Comparison of ENCODE assay signal across 9 mouse cellular contexts in the genomic region with DNA sequence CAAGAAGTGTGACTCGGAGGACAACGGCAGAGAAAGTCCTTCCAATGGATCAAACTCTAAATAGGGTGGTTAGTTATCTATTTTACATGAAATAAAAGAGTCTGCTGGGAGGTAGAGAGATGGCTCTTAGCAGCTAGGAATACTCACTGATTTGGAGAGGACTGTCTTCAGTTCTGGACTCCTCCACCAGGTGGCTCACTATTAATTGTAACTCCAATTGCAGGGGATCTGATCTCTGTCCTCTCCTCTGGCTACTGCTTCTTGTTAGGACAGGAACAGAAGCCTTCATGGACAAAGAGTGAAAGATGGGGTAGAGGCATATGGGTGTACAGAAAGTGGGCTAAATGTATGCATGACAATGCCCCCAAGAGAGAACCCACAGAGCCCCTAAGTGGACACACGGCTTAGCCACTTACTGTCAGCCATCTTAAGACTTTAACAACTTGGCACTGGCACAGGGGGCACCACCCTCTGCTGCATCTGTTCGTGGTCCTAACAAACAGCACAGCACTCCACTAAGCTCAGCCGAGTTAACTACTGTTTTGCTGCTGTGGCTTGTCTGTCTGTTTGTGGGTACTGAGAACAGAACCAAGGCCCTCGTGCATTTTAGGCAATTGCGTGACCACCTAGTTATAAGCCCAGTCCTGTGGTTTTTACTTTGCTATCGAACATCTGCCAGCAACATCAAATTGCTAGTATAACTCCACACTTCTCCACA. TPM values are rescaled to one million over a fixed set of nuclear protein-coding genes. Genes with fewer than 3 reads are reported as not detected.
DNase-seq lines count a peak whose midpoint lies in the region; ATAC-seq and TF ChIP-seq lines count a peak whose summit lies in the region.
"Had no signal": no experiment of that assay in that cellular context is flagged by ENCODE, and none has a peak within 500 bp of the region (broad histone marks: within the 10 kb centered on the region; RNA-seq: fewer than 3 reads in every experiment).

No protein-coding gene starts in this region.

- H3K27ac ChIP-seq in limb, embryonic 11.5 days (replicated peaks; ENCODE audit: low read depth, low read length) = no peak overlapping the region
- H3K27ac ChIP-seq in limb, embryonic 10.5 days = no peak overlapping the region
- no peak overlapping the region for H3K27ac ChIP-seq in cerebellum, adult 2 months (ENCODE audit: insufficient read depth, low read length)
- H3K27ac ChIP-seq in heart, postnatal 0 days (ENCODE audit: low read depth) = no peak overlapping the region
- H3K27ac ChIP-seq: macrophage had no signal

- no peak for TF ChIP-seq POLR2A in cerebellum, adult 2 months (IDR thresholded peaks at IDR 0.05; ENCODE audit: borderline replicate concordance, insufficient read depth, low read length)

- H3K4me1 ChIP-seq in limb, embryonic 11.5 days (ENCODE audit: control insufficient read depth, insufficient read depth, low read length) = no peaks in the 10 kb centered on the region
- H3K4me1 ChIP-seq in limb, embryonic 10.5 days = no peaks in the 10 kb centered on the region
- H3K4me1 ChIP-seq in cerebellum, adult 2 months (ENCODE audit: control insufficient read depth, insufficient read depth, low read length) = no peaks in the 10 kb centered on the region
- H3K4me1 ChIP-seq in heart, postnatal 0 days (ENCODE audit: control insufficient read depth, insufficient read depth) = no peaks in the 10 kb centered on the region

- peak; percentile 49; the same call in 1 of the 2 replicates for TF ChIP-seq CTCF in cerebellum, adult 2 months (IDR thresholded peaks at IDR 0.05; ENCODE audit: borderline replicate concordance, insufficient read depth, low read depth, low read length)
- peak; percentile 64 for TF ChIP-seq CTCF in heart, postnatal 0 days (IDR thresholded peaks at IDR 0.05; ENCODE audit: low read depth)

- no peak overlapping the region for H3K4me2 ChIP-seq in limb, embryonic 11.5 days (ENCODE audit: low read depth, severe bottlenecking)
- H3K4me2 ChIP-seq in heart, postnatal 0 days (ENCODE audit: low read depth, low read length) = no peak overlapping the region

- no peak overlapping the region for H3K4me3 ChIP-seq in limb, embryonic 11.5 days (ENCODE audit: low read depth, low read length)
- no peak overlapping the region for H3K4me3 ChIP-seq in limb, embryonic 10.5 days
- no peak overlapping the region for H3K4me3 ChIP-seq in cerebellum, adult 2 months (replicated peaks; ENCODE audit: insufficient read depth, low read depth, low read length)
- no peak overlapping the region for H3K4me3 ChIP-seq in heart, postnatal 0 days (ENCODE audit: low read depth, low read length)

- TF ChIP-seq EP300 in heart, postnatal 0 days (IDR thresholded peaks at IDR 0.05; ENCODE audit: low read depth) = no peak

- ATAC-seq in limb, embryonic 11.5 days (ENCODE audit: insufficient number of reproducible peaks, low FRiP score, low TSS enrichment, low read depth) = no peak
- ATAC-seq in heart, postnatal 0 days (ENCODE audit: insufficient read depth, low read depth) = no peak

- H3K9ac ChIP-seq in limb, embryonic 11.5 days (ENCODE audit: low read length) = no peak overlapping the region
- no peak overlapping the region for H3K9ac ChIP-seq in heart, postnatal 0 days (replicated peaks; ENCODE audit: low read depth, low read length)

- no peaks in the 10 kb centered on the region for H3K9me3 ChIP-seq in limb, embryonic 11.5 days (ENCODE audit: control insufficient read depth, low read length)
- H3K9me3 ChIP-seq in limb, embryonic 10.5 days (replicated peaks) = no peaks in the 10 kb centered on the region
- H3K9me3 ChIP-seq in heart, postnatal 0 days (replicated peaks; ENCODE audit: control insufficient read depth, low read length) = 0 out of 2 replicates have a peak, but pooled peaks cover 2% of the 10 kb centered on the region

- no peaks in the 10 kb centered on the region for H3K36me3 ChIP-seq in limb, embryonic 11.5 days (ENCODE audit: control insufficient read depth, insufficient read depth, low read length)
- H3K36me3 ChIP-seq in limb, embryonic 10.5 days = no peaks in the 10 kb centered on the region
- H3K36me3 ChIP-seq in heart, postnatal 0 days (replicated peaks; ENCODE audit: control insufficient read depth, insufficient read depth, low read length) = no peaks in the 10 kb centered on the region

- H3K27me3 ChIP-seq in limb, embryonic 11.5 days (ENCODE audit: control insufficient read depth, insufficient read depth, low read length) = no peaks in the 10 kb centered on the region
- no peaks in the 10 kb centered on the region for H3K27me3 ChIP-seq in limb, embryonic 10.5 days (ENCODE audit: low read depth, poor library complexity, severe bottlenecking)
- H3K27me3 ChIP-seq in cerebellum, adult 2 months (ENCODE audit: control insufficient read depth, insufficient read depth, low read length) = no peaks in the 10 kb centered on the region
- H3K27me3 ChIP-seq in heart, postnatal 0 days (ENCODE audit: control insufficient read depth, insufficient read depth, low read length) = no peaks in the 10 kb centered on the region; the same call in 1 of the 2 replicates

- WGBS in limb, embryonic 11.5 days = 84% methylated on average over 8 of the region's 8 CpGs
- WGBS in limb, embryonic 10.5 days = 83% methylated on average over 8 of the region's 8 CpGs
- 72% methylated on average over 8 of the region's 8 CpGs for WGBS in cerebellum, adult 2 months
- 71% methylated on average over 8 of the region's 8 CpGs for WGBS in heart, postnatal 0 days

- peak; percentile 54 for DNase-seq in limb, embryonic 11.5 days (ENCODE audit: low spot score)
- DNase-seq in limb, embryonic 10.5 days (ENCODE audit: low spot score) = no peak
- peak; percentile 33 for DNase-seq in MEL-GATA-1-ER (ENCODE audit: extremely low read depth, low read depth)
- DNase-seq in cerebellum, adult 2 months = peak; percentile 29 to 42
- DNase-seq in heart, postnatal 0 days (ENCODE audit: low spot score) = peak; percentile 31
- peak; percentile 43 to 74 for DNase-seq in layer of hippocampus, postnatal 25 days (ENCODE audit: extremely low spot score in 1 of 2, low spot score in 1 of 2)
- DNase-seq in naive thymus-derived CD4-positive, alpha-beta T cell, adult 2 months (ENCODE audit: low read depth) = peak; percentile 55
- peak; percentile 79 for DNase-seq in thymus, postnatal 4 days

RNA-seq across cellular contexts. Expression of a gene that starts 3.6 kb away (rescaled TPM):
- polyA plus RNA-seq in limb, embryonic 11.5 days (2014; fragmentation: Nextera tagmentation; extraction: Ambion mirVana) = not detected in 2 replicates
- polyA plus RNA-seq in limb, embryonic 10.5 days (2016; fragmentation: Nextera tagmentation; extraction: Ambion mirVana) = not detected in 2 replicates
- 0.07 TPM in 1 of 2 replicates, not detected in the other for polyA plus RNA-seq in cerebellum, adult 2 months (2012; rRNA removed)
- total RNA-seq in heart, postnatal 0 days (2014; rRNA removed; ENCODE audit: low replicate concordance) = 2.8 TPM in 1 of 2 replicates, not detected in the other
- 0.15 and 0.19 TPM in 2 replicates for polyA plus RNA-seq in heart, postnatal 0 days (2015; fragmentation: Nextera tagmentation; extraction: Ambion mirVana)
- total RNA-seq in layer of hippocampus, postnatal 25 days (2021) = not detected
- polyA plus RNA-seq: macrophage had no signal

RNA-seq across cellular contexts. Expression of a gene that starts 29.4 kb away (rescaled TPM):
- not detected in 2 replicates for polyA plus RNA-seq in limb, embryonic 11.5 days (2014; fragmentation: Nextera tagmentation; extraction: Ambion mirVana)
- polyA plus RNA-seq in limb, embryonic 10.5 days (2016; fragmentation: Nextera tagmentation; extraction: Ambion mirVana) = not detected in 2 replicates
- 0.05 and 0.16 TPM in 2 replicates for polyA plus RNA-seq in cerebellum, adult 2 months (2012; rRNA removed)
- total RNA-seq in heart, postnatal 0 days (2014; rRNA removed; ENCODE audit: low replicate concordance) = not detected in 2 replicates
- polyA plus RNA-seq in heart, postnatal 0 days (2015; fragmentation: Nextera tagmentation; extraction: Ambion mirVana) = 0.05 and 0.07 TPM in 2 replicates
- total RNA-seq in layer of hippocampus, postnatal 25 days (2021) = not detected
- polyA plus RNA-seq: macrophage had no signal
